Mouse (Mus musculus) T-helper 2 cell (primary cell): ENCODE results near the gene Ick.

Experiments
- in situ Hi-C: fragments of 300-600 bp; cut with MboI, MseI; formaldehyde crosslinking; loops from one replicate; pipeline ENCODE4 v1.15.1; 2025; ENCODE audit warnings: high pct_unique_total_duplicates

Gene Ick

DNA sequence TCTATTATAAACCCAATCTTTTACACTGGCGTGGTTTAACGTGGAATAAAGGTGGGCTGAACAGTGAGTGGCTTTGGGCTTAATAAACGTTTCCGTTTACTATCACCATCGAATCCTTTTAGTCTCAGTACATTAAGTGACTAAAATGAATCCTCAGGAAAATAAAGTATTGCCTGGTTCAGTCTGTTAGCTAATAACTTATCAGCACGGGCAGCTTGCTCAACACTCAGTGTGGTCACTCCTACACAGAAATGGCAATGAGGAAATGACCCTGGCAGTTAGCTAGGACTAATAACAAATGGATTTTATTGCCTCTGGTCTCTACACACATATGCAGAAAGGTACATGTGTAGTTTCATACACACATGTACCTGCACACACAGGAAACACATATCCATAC, 4.0 kb upstream of the Ick start:
- in situ Hi-C loops, result loop anchor here (5.0 to 10.0 kb wide), 2 partner anchors 67 to 190 kb away; partner anchors contain the start of gene Elovl5

DNA sequence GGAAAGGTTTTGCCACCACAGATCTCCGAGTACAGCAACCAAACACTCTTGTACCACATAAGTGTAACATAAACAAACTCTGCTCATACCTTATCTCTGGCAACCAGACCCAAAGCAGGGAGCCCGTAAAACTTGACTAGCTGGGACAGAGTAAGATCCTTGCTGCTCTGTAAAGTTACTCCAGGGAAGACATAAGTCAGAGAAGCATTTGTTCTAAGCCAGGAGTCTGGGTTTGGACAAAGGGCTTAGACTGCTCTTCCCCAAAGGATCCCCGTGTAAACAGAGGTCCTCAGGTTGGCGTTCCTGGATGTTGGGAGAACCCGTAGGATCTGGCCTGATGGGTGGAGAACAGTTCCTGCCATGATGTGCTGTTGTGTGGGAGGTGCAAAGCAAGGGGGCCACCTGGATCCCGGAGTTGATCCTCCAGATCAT, 3.5 kb upstream of the Ick start:
- in situ Hi-C loops, result loop anchor here (5.0 to 10.0 kb wide), 2 partner anchors 67 to 191 kb away; partner anchors contain the start of gene Elovl5

- in situ Hi-C loops, result loop anchor here (5.0 to 10.0 kb wide), 2 partner anchors 65 to 192 kb away; partner anchors contain the start of gene Elovl5
Observed at GRCm38 (mm10) chr9:78106821-78107220, 2.2 kb upstream of the Ick start.

DNA sequence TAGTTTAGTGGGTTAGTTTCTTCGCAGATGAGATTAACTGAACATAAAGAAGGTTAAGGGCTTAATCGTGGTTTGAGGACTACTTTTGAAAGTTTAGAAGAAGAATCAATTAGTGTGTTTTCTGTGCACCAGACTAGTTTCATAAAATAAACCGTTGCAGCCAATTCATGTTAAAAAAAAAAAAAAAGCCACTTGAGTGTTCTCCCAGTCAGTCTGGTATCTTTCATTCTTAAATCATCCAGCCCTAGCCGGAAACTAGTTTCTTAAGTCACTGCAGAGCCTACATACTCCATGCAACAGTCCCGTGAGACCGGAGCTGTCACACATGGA, 1.4 kb upstream of the Ick start:
- in situ Hi-C loops, result loop anchor here (5.0 to 10.0 kb wide), 2 partner anchors 65 to 193 kb away; partner anchors contain the start of gene Elovl5

DNA sequence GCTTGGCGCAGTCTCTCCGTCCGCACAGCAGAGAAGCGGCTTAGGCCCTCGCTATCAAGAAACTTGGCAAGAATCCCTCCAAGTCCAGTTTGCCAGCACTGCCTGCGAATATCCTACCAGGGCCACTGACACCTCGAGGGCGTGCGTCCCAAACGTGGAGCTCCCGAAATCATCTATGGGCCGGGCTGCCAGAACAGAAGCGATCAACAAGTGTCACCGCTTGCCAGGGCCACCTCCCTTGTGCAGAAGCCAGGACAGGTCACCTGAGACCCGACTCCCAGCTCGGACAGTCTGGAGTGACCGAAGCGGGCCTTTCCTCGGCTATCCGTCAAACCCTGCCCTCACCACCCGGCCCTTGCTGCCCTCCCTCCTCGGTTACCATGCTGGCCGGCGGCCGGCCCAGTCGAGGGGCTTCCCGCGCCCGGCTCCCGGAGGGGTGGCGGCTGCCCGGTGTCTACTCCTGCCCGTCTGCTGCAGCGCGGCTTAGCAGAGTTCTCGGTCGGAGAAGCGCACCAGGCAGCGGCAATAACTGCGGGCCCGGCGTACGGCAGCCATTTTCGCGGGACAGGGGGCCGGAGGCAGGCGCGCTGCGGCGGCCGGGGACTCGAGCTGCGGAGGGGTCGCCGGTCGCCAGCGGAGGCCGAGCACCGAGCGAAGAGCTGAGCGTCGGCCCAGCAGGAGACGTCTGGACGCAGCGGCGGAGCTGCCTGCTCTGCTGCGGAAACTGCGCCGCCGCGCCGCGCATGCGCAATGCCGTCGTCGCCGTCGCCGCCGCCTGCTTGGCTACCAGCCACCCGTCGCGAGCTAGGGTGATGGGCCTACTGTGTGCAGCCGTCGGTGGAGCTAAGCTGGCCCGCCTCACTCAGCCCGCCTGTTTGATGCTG, 838 bp upstream of the Ick start:
- in situ Hi-C loops, result loop anchor here (5.0 to 10.0 kb wide), 2 partner anchors 64 to 193 kb away; partner anchors contain the start of gene Elovl5

GRCm38 (mm10) chr9:78109656-78110055, 664 bp downstream of the Ick start:
- in situ Hi-C loops, result loop anchor here (5.0 to 10.0 kb wide), 2 partner anchors 63 to 195 kb away; partner anchors contain the start of gene Elovl5

- in situ Hi-C loops, result no loop called here
Observed at GRCm38 (mm10) chr9:78111456-78111855, 2.5 kb downstream of the Ick start.

GRCm38 (mm10) chr9:78112770-78113537, 4.0 kb downstream of the Ick start:
- in situ Hi-C loops, result no loop called here

DNA sequence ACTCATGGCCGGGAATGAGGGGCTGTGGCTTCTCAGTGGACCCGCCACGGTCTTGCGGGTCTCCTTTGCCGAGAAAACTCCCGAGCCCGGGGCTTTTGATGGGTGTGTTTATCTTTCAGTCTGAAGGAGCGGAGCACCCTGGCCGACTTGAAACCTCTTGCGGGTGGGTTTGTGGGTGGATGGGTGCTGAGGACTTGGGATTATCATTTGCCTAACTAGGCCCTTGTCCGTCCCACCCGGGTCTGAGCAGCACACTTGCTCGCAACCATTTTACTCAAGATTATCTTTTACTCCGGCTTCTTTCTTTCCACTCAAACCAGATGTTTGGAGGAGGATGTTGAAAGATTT, 4.5 kb downstream of the Ick start:
- in situ Hi-C loops, result no loop called here

DNA sequence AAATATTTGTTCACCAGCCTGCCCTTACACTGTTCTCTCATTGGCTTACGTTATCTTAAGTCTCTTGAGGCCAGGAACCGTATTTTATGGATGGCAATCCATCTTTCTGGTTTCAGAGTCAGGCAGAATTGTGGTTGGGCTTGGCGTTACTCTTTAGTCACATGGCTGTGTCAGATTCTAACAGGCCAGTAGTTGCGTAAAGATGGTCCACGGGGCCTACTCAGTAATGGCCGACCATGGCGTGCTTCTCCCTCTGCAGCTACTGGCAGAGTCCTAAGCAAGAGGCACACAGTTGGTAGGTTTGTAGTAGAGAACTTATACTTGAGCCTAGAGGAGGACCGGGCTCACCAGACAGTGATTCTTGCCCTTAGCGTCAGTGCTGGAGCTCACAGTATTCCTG, 6.8 kb downstream of the Ick start:
- in situ Hi-C loops, result no loop called here

DNA sequence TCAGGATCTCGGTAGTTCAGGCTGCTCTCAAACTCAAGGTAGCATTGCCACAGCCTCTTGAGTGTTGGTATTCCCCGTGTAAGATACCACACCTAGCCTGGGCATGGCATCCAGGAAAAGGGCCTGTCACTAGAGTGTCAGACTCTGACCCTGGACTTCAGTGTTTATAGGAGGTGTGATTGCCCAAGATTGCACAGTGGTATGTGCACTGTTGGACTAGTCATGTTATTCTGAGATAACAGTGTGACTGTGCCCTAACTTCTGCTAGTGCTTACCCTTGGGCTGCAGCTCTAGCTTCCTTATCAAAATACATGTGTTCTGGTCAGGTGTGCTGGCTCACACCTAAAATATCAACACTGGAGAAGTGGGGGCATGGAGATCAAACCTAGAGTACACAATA, 8.7 kb downstream of the Ick start:
- in situ Hi-C loops, result no loop called here

- in situ Hi-C loops, result no loop called here
Observed at GRCm38 (mm10) chr9:78121358-78121757, 12.4 kb downstream of the Ick start.

DNA sequence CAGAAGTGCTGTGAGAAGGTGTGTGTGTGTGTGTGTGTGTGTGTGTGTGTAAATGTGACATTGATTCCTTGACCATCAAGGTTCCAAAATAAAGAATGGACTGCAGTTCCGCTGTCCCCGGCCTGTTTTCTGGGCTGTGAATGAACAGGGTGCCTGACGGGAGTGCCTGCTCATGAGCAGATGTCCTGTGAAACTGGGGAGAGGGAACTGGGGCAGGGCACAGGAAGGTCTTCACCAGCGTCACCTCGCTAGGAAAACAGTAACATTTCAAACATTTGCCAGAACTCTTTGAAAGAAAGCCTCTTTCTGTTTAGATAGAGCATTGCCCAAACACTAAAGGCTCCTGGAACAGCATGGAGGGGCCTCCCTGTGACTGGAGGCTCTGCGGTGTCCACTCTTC, 13.0 kb downstream of the Ick start:
- in situ Hi-C loops, result no loop called here

GRCm38 (mm10) chr9:78122939-78123712, 14.1 kb downstream of the Ick start:
- in situ Hi-C loops, result no loop called here

DNA sequence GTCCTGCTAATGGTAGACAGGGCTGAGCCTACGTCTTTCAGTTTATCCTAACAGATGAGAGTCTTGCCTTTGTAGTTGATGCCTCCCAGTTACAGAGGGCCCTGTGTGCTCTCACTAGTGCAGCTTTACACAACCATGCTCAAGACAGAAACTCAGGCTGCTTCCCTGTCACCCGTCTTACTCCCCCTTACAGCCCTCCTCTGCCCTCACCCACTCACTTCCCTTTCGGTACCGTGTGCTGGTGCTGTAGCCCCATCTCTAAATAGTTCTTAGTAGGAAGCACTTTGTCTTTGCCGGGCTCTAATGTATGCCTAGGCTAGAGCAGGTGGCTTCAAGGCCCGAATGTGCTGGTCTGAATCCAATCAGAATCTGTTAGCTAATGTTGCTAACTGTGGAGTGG, 15.3 kb downstream of the Ick start:
- in situ Hi-C loops, result no loop called here

DNA sequence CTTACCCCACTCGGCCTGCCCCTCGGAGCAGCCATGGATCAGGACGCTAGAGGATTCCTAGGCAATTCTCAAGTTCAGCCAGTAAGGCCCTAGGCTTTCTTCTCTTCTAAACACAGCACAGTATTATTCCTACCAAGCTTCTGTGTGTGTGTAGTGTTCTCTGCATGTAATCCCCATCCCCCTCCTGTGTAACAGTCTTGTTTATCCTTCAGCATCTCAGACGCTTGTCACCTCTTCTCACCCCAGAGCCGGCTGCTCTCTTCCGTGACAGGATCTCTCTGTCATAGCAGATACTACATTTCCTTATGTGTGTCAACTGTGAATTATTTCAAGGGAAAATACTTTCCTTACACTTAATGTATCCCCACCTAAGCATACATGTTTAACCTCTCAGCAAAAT, 17.0 kb downstream of the Ick start:
- in situ Hi-C loops, result no loop called here

- in situ Hi-C loops, result no loop called here
Observed at GRCm38 (mm10) chr9:78126643-78127042, 17.7 kb downstream of the Ick start.

DNA sequence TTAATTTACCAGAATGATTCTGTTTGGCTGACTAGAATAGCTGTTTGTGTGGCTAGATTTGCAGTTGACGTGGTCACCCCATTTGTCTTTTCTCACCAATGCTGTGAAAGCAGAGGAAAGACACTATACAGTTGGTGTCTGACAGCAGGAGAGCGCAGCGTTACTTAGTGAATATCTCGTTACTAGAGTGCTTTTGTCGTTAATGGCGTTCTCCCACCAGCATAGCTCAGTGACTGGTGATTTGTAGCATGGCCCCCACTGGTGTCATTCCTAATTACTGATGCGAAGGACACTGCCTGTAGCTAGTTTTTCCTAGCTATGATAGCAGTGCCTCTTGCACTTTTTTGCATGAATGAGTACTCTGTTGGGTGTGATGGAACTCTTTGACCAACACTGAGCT, 26.7 kb downstream of the Ick start:
- in situ Hi-C loops, result no loop called here

DNA sequence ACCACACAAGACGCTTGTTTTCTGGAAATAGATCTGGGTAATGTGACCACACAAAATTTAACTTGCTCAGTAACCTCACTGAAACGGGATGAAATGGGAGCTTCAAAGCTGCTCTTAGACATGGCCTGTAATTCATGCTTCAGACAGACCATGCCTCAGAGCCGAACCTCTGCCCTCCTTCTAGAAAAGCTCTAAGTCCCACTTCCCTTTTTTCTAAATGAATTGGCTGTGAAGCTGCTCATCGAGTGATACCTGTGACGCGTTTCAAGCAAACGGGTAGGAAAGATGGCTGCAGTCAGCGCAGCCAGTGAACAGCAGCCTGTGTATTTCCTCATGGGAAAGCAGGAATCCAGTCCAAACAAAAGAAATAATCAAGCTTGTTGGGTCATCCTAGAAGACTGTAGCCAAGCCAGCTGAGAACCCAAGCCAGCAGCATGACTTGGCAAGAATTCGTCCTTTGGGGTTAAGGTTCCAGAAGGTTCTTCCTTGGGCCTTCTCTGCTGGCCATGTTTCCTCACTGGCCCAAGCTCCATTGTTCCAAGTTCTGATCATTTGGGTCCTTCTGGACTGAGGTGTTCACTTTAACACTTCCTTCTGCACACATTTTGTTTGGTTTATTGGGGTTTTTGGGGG, 29.2 kb downstream of the Ick start:
- in situ Hi-C loops, result no loop called here

DNA sequence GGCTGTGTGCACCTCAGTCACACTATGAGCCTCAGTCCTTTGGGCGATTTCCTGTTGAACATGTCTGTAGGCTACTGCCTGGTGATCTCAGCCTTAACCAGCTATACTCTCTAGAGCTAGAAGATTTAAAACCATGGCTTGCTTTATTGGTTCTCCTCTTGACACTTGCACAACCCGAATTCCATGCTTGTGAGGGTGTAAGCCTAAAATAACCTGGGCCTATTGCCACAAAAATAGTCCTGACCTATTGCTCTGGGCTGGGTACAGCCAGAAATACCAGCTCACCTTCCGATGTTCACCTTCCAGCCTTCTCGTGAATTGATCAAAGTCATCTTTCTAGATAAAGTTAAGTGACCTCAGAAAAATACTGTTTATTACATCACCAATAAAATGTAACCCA, 30.5 kb downstream of the Ick start:
- in situ Hi-C loops, result no loop called here

- in situ Hi-C loops, result no loop called here
Observed at GRCm38 (mm10) chr9:78146099-78146498, 37.1 kb downstream of the Ick start.
